Comparison of ENCODE assay signal across 15 mouse cellular contexts in genomic region chr2:26147706-26148370, GRCm38 (mm10). TPM values are rescaled to one million over a fixed set of nuclear protein-coding genes. Genes with fewer than 3 reads are reported as not detected.
DNase-seq lines count a peak whose midpoint lies in the region; ATAC-seq and TF ChIP-seq lines count a peak whose summit lies in the region.
"Had no signal": no experiment of that assay in that cellular context is flagged by ENCODE, and none has a peak within 500 bp of the region (broad histone marks: within the 10 kb centered on the region; RNA-seq: fewer than 3 reads in every experiment).

No protein-coding gene starts in this region.

- DNase-seq in embryonic facial prominence, embryonic 11.5 days (ENCODE audit: low spot score): peak; percentile 32
- DNase-seq in embryonic facial prominence, embryonic 10.5 days (ENCODE audit: low spot score): no peak
- peak; percentile 47 for DNase-seq in left cerebral cortex, postnatal 4 days
- no peak for DNase-seq in left cerebral cortex, adult 8-10 months (ENCODE audit: low spot score in 2 of 2)
- peak; percentile 70 for DNase-seq in embryo, embryonic 10.5 days (ENCODE audit: low spot score)
- no peak for DNase-seq in thymus, postnatal 4 days
- DNase-seq in urinary bladder, adult 2 months (ENCODE audit: low spot score): no peak
- DNase-seq: heart, postnatal 36 days; kidney, postnatal 36 days; lung, adult 2 months; retina, postnatal 1 day had no signal

- H3ac ChIP-seq in myocyte (ENCODE audit: control insufficient read depth, insufficient read length): no peak overlapping the region

- no peaks in the 10 kb centered on the region for H3K79me2 ChIP-seq in myocyte (ENCODE audit: control insufficient read depth, insufficient read depth)

- no peaks in the 10 kb centered on the region for H3K4me1 ChIP-seq in embryonic facial prominence, embryonic 11.5 days (ENCODE audit: control insufficient read depth, insufficient read depth, low read length)
- peaks cover 20% of the 10 kb centered on the region for H3K4me1 ChIP-seq in embryonic facial prominence, embryonic 10.5 days

- WGBS in embryonic facial prominence, embryonic 11.5 days: 38% methylated on average over 7 of the region's 7 CpGs
- WGBS in embryonic facial prominence, embryonic 10.5 days: 48% methylated on average over 7 of the region's 7 CpGs

- intact Hi-C loops in left cerebral cortex, postnatal 4 days (cut with DNase I): no loop called here

- ATAC-seq in embryonic facial prominence, embryonic 11.5 days (replicated peaks; ENCODE audit: insufficient number of reproducible peaks, low FRiP score, low TSS enrichment, low read depth): no peak
- ATAC-seq: midbrain, embryonic 16.5 days had no signal

- H3K9me3 ChIP-seq in embryonic facial prominence, embryonic 11.5 days (replicated peaks; ENCODE audit: control insufficient read depth, low read length): no peaks in the 10 kb centered on the region
- H3K9me3 ChIP-seq in embryonic facial prominence, embryonic 10.5 days: no peaks in the 10 kb centered on the region
- H3K9me3 ChIP-seq: forebrain, embryonic 10.5 days; limb, embryonic 15.5 days had no signal

- H3K27ac ChIP-seq in embryonic facial prominence, embryonic 11.5 days (replicated peaks; ENCODE audit: low read depth, low read length): no peak overlapping the region
- no peak overlapping the region for H3K27ac ChIP-seq in embryonic facial prominence, embryonic 10.5 days (replicated peaks)
- H3K27ac ChIP-seq: forebrain, embryonic 10.5 days; limb, embryonic 15.5 days had no signal

- H3K4me3 ChIP-seq in embryonic facial prominence, embryonic 11.5 days (ENCODE audit: low read depth, low read length): no peak overlapping the region
- no peak overlapping the region for H3K4me3 ChIP-seq in embryonic facial prominence, embryonic 10.5 days
- no peak overlapping the region for H3K4me3 ChIP-seq in myocyte
- H3K4me3 ChIP-seq: forebrain, embryonic 10.5 days; limb, embryonic 15.5 days had no signal

- no peaks in the 10 kb centered on the region for H3K36me3 ChIP-seq in embryonic facial prominence, embryonic 11.5 days (replicated peaks; ENCODE audit: control insufficient read depth, insufficient read depth, low read depth, low read length)
- H3K36me3 ChIP-seq in embryonic facial prominence, embryonic 10.5 days (replicated peaks): no peaks in the 10 kb centered on the region
- no peaks in the 10 kb centered on the region for H3K36me3 ChIP-seq in myocyte (ENCODE audit: control insufficient read depth, insufficient read depth)
- H3K36me3 ChIP-seq: forebrain, embryonic 10.5 days; limb, embryonic 15.5 days had no signal

- 0 out of 2 replicates have a peak overlapping the region, but pooled peaks have one; percentile 9 for H3K9ac ChIP-seq in embryonic facial prominence, embryonic 11.5 days (replicated peaks; ENCODE audit: low read length)
- H3K9ac ChIP-seq: limb, embryonic 15.5 days had no signal

- H3K27me3 ChIP-seq in embryonic facial prominence, embryonic 11.5 days (ENCODE audit: control insufficient read depth, insufficient read depth, low read length): no peaks in the 10 kb centered on the region
- H3K27me3 ChIP-seq in embryonic facial prominence, embryonic 10.5 days (replicated peaks; ENCODE audit: low read depth, poor library complexity, severe bottlenecking): no peaks in the 10 kb centered on the region
- H3K27me3 ChIP-seq in myocyte (ENCODE audit: control insufficient read depth, insufficient read depth, insufficient read length): no peaks in the 10 kb centered on the region
- H3K27me3 ChIP-seq: limb, embryonic 15.5 days had no signal

- no peak for TF ChIP-seq POLR2A in myocyte (IDR thresholded peaks at IDR 0.05; ENCODE audit: insufficient read length, low read depth)

- no peak overlapping the region for H3K4me2 ChIP-seq in embryonic facial prominence, embryonic 11.5 days (ENCODE audit: low read depth, low read length)
- peak overlapping the region; percentile 64 for H3K4me2 ChIP-seq in myocyte (ENCODE audit: low read depth)
- H3K4me2 ChIP-seq: limb, embryonic 15.5 days had no signal

TF ChIP-seq in myocyte, 11 proteins besides CTCF, POLR2A, EP300 and RAD21:
- no peak for TF ChIP-seq TCF3 (IDR thresholded peaks at IDR 0.05; ENCODE audit: insufficient read length, low read depth)
- no peak for TF ChIP-seq CEBPB (IDR thresholded peaks at IDR 0.05; ENCODE audit: insufficient read depth, poor library complexity, severe bottlenecking)
- TF ChIP-seq REST (IDR thresholded peaks at IDR 0.05; ENCODE audit: insufficient read depth, insufficient read length): no peak
- TF ChIP-seq USF1 (IDR thresholded peaks at IDR 0.05; ENCODE audit: low read depth): no peak
- no peak for TF ChIP-seq SRF (IDR thresholded peaks at IDR 0.05; ENCODE audit: control insufficient read depth, insufficient read length, low read depth)
- no peak for TF ChIP-seq MYOD1 (IDR thresholded peaks at IDR 0.05; ENCODE audit: control insufficient read depth in 1 of 3, insufficient read length in 2 of 3, low read depth in 2 of 3)
- no peak for TF ChIP-seq MAX (IDR thresholded peaks at IDR 0.05; ENCODE audit: low read depth)
- TF ChIP-seq POLR2AphosphoS2 (IDR thresholded peaks at IDR 0.05; ENCODE audit: insufficient read length, low read depth): no peak
- TF ChIP-seq TCF12 (IDR thresholded peaks at IDR 0.05; ENCODE audit: insufficient read depth, poor library complexity, severe bottlenecking): no peak
- TF ChIP-seq E2F4 (IDR thresholded peaks at IDR 0.05; ENCODE audit: insufficient read depth): no peak
- TF ChIP-seq MYOG (IDR thresholded peaks at IDR 0.05; ENCODE audit: control insufficient read depth in 1 of 3, insufficient read depth in 1 of 3, insufficient read length in 2 of 3, low read depth in 2 of 3): no peak

RNA-seq across cellular contexts. Expression of gene Nacc2, which starts 24.8 kb away (rescaled TPM):
- 2.7 and 3.6 TPM in 2 replicates for polyA plus RNA-seq in embryonic facial prominence, embryonic 11.5 days (2014; fragmentation: Nextera tagmentation; extraction: Ambion mirVana)
- polyA plus RNA-seq in embryonic facial prominence, embryonic 10.5 days (2016; fragmentation: Nextera tagmentation; extraction: Ambion mirVana): 5.7 and 5.9 TPM in 2 replicates
- 10 to 100 TPM; 24.6 to 26.5 TPM for total RNA-seq in left cerebral cortex, postnatal 4 days (2021)
- 10 to 100 TPM; 82.0 to 82.9 (median 82.7) TPM for total RNA-seq in left cerebral cortex, adult 8-10 months (2022)
- polyA plus RNA-seq in myocyte (2012; fragmentation: generic; extraction: Trizol): 15.0 TPM
- 43.2 and 60.5 TPM in 2 replicates for polyA plus RNA-seq in urinary bladder, adult 2 months (2012; rRNA removed)

Comparison
In these comparisons a context has a peak if more than half of its experiments do, and no peak if none do; other contexts are left out.
1. DNase-seq: peak in embryonic facial prominence, embryonic 11.5 days (single experiment), left cerebral cortex, postnatal 4 days (single experiment) and embryo, embryonic 10.5 days (single experiment); none in embryonic facial prominence, embryonic 10.5 days (single experiment), left cerebral cortex, adult 8-10 months (0 of 2), thymus, postnatal 4 days (single experiment) and urinary bladder, adult 2 months (single experiment).